ENCODE assay signal across 13 mouse cellular contexts in genomic region chr3:27698671-27699070, GRCm38 (mm10). TPM values are rescaled to one million over a fixed set of nuclear protein-coding genes. Genes with fewer than 3 reads are reported as not detected.
DNase-seq lines count a peak whose midpoint lies in the region; ATAC-seq lines count a peak whose summit lies in the region.
"Had no signal": no experiment of that assay in that cellular context is flagged by ENCODE, and none has a peak within 500 bp of the region (broad histone marks: within the 10 kb centered on the region; RNA-seq: fewer than 3 reads in every experiment).

No protein-coding gene starts in this region.

- intact Hi-C loops in left cerebral cortex, postnatal 36 days (cut with DNase I), result no loop called here

- no peak for DNase-seq in frontal cortex, postnatal 10 days (ENCODE audit: low spot score in 2 of 2)
- peak; percentile 54 for DNase-seq in layer of hippocampus, adult 11-12 months (ENCODE audit: low spot score)
- DNase-seq in layer of hippocampus, postnatal 10 days (ENCODE audit: low spot score in 2 of 2), result no peak
- DNase-seq in R1 (ENCODE audit: low read depth, low spot score), result peak; percentile 50
- DNase-seq in left cerebral cortex, postnatal 36 days (ENCODE audit: low spot score in 2 of 2), result peak; percentile 74 to 76
- DNase-seq: cerebellum, adult 18-20 months; kidney, postnatal 10 days; lung, postnatal 14 days; thymus, postnatal 36 days had no signal

- peak; percentile 95 for ATAC-seq in frontal cortex, adult (ENCODE audit: low TSS enrichment)
- no peak for ATAC-seq in cerebellum, adult (ENCODE audit: insufficient number of reproducible peaks, low FRiP score, low TSS enrichment)
- no peak for ATAC-seq in granulocyte monocyte progenitor cell, adult 5-6 weeks (replicated peaks; ENCODE audit: poor library complexity, severe bottlenecking)
- ATAC-seq: intestine, postnatal 0 days had no signal

RNA-seq across cellular contexts. Expression of gene Fndc3b, which starts 12.4 kb away (rescaled TPM):
- 10 to 100 TPM; 28.4 to 31.3 TPM for total RNA-seq in layer of hippocampus, postnatal 10 days (2021)
- 10 to 100 TPM; 18.8 to 29.2 TPM for total RNA-seq in left cerebral cortex, postnatal 36 days (2021)
- total RNA-seq in granulocyte monocyte progenitor cell, adult 5-6 weeks (2014; fragmentation: Nextera tagmentation), result 48.8 and 58.5 TPM in 2 replicates
- total RNA-seq in granulocyte monocyte progenitor cell, adult 5-6 weeks (2017), result 21.3 and 24.0 TPM in 2 replicates

Comparison
In these comparisons a context has a peak if more than half of its experiments do, and no peak if none do; other contexts are left out.
1. DNase-seq: peak in layer of hippocampus, adult 11-12 months (single experiment), R1 (single experiment) and left cerebral cortex, postnatal 36 days (2 of 2); none in frontal cortex, postnatal 10 days (0 of 2) and layer of hippocampus, postnatal 10 days (0 of 2).